Mouse (Mus musculus): Measurements from ENCODE around the gene Ucp3.

DNA sequence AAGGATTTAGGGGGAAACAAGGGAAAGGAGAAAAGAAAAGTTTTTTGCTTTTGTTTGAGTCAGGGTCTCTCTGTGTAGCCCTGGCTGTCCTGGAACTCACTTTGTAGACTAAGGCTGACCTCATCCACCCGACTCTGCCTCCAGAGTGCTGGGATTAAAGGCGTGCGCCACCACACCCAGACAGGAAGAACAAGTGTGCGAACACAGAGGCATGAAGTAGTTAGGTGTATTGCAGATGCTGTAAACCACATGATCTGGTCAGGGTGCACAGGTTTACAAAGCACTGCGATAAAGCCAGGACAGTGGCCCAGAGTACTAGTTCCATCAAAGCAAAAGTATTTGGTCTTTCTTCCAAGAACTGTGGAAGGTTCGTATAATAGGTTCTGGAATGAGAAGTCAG lies 39.5 kb upstream of the Ucp3 start:
- TF ChIP-seq CTCF (IDR thresholded peaks at IDR 0.05; ENCODE audit: insufficient read depth, low read depth, low read length) = no peak
- no peak for TF ChIP-seq POLR2A (IDR thresholded peaks at IDR 0.05; ENCODE audit: insufficient read depth, low read depth, low read length)

All from olfactory bulb, adult 2 months (tissue).